Mouse (Mus musculus) 3134 (cell line): Measurements from ENCODE around the gene Gm47841.
A peak's percentile ranks its signal among the peaks of the same experiment; 100 is the strongest.

Experiments
- DNase-seq: peaks from one replicate; pipeline ENCODE4 v3.0.0-alpha.2; 2011; ENCODE audit warnings: low spot score; ENCODE audit not compliant: insufficient read length; ENCODE audit errors: extremely low read depth

Gene Gm47841

DNA sequence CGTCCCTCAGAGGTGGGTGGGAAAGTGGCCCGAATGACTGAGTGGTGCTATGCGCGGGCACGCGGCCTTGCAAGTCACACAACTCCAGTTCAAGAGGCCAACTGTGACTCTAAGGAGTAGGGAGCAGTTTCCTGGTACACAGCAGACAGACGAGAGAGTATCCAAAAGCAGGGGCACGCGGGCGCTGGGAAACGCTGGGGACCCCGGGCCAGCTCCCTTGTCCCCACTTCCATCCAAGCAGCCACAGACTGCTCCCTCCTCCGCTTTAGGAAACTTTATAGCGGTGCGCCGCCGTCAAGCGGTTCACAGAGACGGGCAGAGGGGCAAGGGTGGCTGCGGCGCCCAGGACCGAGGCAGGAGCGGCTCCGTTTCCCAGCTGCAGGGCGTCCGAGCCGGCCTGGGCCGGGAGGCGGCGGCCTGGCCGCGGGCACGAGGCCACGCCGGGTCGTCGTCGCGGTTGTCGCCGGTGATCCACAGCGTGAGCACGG lies 1.1 kb downstream of the Gm47841 start:
- no peak for DNase-seq

- no peak for DNase-seq
These were observed 2.7 kb downstream of the Gm47841 start for GRCm38 (mm10) chr15:101044531-101044930.

DNA sequence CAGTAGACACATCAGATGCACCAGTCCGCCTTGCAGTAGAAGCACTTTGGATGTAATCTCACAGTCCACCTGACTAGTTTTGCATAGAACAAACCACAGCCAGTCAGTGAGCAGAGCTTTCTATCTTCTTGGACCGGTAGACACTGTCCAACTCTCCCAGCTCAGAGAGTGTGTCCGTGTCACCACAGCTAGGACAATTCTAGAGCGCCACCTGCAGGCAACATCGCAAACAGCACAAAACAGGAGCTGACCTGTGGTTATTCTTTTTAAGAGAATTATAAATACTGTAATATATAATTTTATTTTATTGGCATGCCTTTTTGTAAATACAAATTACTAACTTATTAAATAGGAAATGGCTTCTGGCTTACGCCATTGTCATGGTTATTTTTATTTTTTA lies 4.6 kb downstream of the Gm47841 start:
- DNase-seq: no peak

- DNase-seq: no peak
These were observed 5.2 kb downstream of the Gm47841 start for GRCm38 (mm10) chr15:101041966-101042365.

GRCm38 (mm10) chr15:101039651-101040050 lies 7.5 kb downstream of the Gm47841 start:
- no peak for DNase-seq

- no peak for DNase-seq
These were observed 18.2 kb downstream of the Gm47841 start for GRCm38 (mm10) chr15:101028960-101029359.

- DNase-seq: no peak
These were observed 35.8 kb downstream of the Gm47841 start for GRCm38 (mm10) chr15:101011352-101011751.

DNA sequence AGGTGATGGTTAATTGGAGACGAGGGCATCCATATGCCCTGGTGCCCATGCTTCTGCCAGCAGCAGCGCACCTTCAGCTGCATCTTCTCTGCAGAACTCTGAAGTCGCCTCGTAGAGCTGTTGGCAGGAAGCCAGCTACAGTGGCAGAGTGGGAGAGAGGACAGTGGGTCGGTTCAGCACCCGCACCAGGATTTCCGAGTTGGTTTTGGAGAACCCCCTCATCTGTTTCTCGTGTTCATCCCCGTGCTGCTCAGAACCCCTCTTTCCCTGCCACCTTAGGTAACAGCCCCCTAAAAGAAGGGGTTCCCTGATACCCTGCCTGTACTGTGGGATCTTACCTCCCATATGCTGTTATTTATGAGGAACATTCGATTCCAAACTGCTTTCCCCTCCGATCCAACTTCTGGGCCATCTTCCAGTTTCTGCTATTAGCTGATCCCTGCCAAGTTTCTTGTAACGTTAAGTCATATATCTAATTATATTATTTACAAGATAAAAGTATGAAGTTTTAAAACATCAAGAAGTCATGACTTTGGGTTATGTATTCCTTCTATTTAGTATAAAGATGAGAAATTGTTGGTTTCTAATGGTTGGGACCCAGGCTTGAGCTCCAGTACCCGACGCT lies 38.7 kb downstream of the Gm47841 start:
- no peak for DNase-seq

DNA sequence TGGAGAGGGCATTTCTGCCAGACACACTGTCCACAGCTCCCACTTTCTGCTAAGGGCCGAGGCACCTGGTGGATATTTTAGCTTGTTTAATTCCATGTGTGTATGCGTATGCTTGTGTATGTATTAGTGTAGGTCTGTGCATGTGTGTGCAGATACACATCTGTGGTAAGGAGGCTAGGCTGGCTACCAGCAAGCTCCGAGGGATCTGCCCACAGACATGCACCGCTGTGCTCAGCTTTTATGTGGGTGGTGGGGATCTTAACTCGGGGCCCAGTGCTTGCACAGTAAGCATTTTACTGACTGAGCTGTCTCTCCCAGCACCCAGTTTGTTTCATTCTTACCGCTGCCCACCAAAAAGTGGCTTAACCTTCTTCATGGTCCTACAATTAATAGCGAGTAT lies 40.0 kb downstream of the Gm47841 start:
- no peak for DNase-seq

GRCm38 (mm10) chr15:101006251-101007040 lies 40.8 kb downstream of the Gm47841 start:
- peak; percentile 16 for DNase-seq

- no peak for DNase-seq
These were observed 41.5 kb downstream of the Gm47841 start for GRCm38 (mm10) chr15:101005717-101006116.

DNA sequence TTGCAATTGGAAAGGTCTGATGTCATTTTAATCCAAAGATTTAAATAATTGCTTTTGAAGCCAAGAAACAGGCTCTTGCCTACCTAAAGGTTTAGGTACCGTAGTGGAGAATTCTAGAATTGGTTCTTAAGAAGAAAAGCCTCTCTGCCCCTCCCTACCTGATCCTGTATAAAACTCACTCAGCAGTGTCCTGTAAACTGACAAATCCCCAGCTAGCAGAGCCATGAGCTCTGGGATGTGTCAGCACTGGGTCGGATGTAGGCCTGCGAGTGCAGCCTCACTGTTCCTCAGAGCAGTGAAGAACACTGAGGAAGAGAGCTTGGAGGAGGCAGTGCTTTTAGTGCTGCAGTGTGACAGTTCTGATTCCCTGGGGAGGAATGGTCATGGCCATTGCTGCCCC lies 42.7 kb downstream of the Gm47841 start:
- DNase-seq: no peak

- DNase-seq: no peak
These were observed 44.7 kb downstream of the Gm47841 start for GRCm38 (mm10) chr15:101002466-101002865.

DNA sequence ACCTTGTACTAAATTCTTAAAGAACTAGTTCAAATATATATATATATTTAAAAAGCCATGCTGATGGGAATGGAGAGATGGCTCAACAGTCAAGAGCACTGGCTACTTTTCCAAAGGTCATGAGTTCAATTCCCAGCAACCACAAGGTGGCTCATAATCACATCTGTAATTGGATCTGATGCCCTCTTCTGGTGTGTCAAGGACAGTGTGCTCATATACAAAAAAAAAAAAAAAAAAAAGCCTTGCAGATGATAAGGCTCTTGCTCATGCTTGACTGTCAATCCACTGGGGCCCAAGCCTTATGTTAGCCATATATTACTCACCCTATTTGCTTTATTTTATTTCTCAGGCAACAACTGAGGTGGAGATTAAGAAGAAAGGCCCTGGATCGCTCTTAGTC lies 45.5 kb downstream of the Gm47841 start:
- DNase-seq: no peak

- no peak for DNase-seq
These were observed 50.1 kb downstream of the Gm47841 start for GRCm38 (mm10) chr15:100997090-100997489.
